Mouse (Mus musculus): Measurements from ENCODE around the gene Ltb. TPM values are rescaled to one million over a fixed set of nuclear protein-coding genes. Genes with fewer than 3 reads are reported as not detected.

The Ltb gene
- total RNA-seq, 2 experiments from 2014 or later = 0.41 TPM; not detected in 1

DNA sequence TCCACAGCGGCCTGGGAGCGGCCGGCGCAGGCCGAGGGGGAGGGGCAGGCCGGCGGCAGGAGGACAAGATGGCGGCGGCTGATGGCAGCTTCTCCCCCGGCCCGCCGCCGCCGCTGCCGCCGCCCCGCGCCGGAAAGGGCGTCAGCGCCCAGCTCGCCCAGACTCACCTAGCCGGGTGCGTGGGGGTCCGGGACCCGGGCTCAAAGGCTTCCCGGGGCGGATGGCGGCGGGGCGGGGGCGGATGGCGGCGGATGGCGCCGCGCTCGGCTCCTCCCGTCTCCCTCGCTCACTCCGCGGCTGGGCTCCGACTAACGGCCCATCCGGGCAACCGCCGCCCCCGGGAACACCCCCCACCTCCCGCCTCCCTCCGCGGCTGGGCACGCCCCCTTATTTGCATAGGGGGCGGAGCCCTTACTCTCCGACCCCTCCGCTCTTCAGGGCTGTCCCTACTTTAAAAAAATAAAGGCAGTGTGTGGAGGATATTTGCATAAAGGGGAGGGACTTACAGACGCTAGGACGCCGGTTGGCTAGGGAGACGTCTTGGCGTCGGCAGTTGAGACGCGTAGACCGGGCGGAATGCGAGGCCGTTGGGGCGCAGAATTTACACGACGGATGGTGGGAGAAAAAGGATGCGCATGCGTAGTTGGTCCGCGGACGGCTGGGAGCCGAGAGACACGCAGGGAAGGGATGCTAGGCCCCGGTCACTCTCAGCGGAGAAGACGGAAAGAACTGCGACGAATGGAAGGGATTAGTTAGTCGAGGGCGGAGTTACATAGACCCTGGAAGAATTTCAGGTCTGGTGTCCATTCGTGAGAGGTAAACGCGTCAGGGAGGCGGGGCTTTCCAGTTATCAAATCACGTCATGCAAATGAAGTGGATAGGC is 29.4 kb upstream of the Ltb start, which contains the start of gene Prrc2a:
Prrc2a (minus strand) TSS at position 330 of the 883 bp plus-strand sequence.
- peak; percentile 86 for ATAC-seq (replicated peaks; ENCODE audit: poor library complexity, severe bottlenecking)

DNA sequence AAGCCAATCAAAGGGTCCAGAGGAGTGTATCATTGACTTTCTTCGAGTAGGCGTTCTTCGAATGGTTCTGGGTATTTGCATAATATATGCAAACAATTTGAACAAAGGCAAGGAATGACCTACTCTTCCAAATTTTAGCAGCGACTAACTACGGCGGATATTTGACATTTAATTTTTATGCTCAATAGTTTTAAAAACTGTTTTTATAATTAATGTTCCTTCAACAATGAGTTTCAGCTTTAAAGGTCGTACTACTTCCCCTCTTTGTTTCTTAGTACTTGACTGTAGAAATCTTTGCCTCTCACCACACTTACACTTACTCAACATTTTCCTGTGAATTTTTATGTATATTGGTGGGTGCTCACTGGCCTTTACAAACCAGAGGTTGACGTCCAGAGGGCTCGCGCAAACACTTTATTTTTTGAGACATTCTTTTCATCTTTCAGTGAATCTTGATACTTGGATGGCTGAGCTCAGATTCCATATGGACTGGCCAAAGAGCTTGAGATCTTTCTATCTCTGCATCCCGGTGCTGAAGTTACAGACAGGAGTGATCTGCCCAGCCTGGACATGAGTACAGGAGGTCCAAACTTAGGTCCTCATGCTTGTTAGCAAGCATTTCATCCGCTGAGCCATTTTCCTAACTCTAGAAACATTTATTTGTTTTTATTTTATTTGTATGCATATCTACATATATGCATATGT is 28.6 kb upstream of the Ltb start:
- no peak for ATAC-seq (replicated peaks; ENCODE audit: poor library complexity, severe bottlenecking)

DNA sequence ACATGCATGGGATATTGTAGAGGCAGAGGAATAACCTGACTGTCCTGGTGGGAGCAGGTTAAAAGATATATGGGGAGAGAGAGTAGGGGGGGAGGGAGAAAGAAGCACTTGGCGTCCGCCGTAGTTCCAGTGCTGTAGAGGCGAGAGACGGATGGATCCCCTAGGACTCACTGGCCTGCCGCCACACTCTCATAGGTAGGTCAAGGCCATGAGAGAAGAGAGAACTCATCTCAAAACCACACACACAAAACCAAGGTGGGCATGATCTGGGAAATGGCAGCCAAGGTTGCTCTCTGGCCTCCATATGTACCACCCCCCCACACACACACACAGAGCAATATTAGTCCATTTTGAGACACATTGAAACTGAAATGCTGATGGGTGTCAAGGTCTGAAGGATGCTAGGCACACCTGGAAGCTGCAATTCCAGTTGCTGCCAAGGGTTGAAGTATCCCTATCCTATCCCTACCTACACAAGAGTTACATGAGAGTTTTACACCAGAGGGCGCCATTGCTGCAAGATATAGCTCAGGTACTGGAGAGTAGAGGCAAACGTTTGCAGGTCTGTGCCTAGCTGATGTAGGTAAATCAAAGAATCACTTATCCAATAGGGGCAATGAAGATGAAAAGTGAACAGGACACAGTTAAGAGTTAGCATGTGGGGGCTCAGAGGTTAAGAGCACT is 27.7 kb upstream of the Ltb start:
- ATAC-seq (replicated peaks; ENCODE audit: poor library complexity, severe bottlenecking) = no peak

DNA sequence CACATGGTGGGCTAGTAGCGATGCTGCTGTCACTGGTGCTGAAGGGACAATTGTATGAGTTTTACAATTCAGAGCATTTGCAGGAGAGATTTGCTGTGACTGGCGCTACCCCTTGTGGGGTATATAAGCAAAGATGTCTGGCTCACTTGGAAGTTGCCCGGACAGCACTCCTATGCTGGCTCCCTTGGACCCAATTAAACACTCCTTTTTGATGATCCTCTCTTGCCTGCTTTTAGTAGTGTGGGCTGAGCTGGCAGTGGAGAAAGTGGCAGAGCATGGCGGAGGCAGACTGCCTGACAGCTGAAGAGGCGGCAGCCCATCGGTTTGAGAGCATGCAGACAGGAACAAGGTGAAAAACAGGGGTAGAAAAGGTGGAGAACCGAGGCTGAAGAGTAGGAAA is 26.4 kb upstream of the Ltb start:
- ATAC-seq (replicated peaks; ENCODE audit: poor library complexity, severe bottlenecking) = no peak

DNA sequence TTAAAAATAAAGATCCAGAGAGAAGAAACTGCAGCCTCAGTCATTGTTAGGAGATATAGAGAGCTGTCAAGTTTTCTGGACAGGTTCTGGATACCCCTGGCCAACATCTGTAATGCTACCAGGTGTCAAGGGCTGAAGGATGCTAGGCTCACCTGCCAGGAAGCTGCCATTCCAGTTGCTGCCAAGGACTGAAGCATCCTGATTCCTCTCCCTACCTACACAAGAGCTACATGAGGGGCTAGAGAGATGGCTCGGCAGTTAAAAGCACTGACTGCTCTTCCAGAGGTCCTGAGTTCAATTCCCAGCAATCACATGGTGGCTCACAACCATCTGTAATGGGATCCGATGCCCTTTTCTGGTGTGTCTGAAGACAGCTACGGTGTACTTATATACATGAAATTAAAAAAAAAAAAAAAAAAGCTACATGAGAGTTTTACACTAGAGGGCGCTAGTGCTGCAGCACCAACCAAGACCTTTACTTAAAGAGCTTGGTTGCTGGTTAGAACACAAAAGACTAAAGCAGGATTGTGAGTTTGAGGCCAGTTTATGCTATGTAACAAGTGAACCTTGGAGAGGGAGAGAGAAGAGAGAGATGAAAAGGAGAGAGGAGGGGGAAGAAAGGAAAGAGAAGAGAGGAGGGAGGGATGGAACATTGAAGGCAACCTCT is 25.6 kb upstream of the Ltb start:
- no peak for ATAC-seq (replicated peaks; ENCODE audit: poor library complexity, severe bottlenecking)

DNA sequence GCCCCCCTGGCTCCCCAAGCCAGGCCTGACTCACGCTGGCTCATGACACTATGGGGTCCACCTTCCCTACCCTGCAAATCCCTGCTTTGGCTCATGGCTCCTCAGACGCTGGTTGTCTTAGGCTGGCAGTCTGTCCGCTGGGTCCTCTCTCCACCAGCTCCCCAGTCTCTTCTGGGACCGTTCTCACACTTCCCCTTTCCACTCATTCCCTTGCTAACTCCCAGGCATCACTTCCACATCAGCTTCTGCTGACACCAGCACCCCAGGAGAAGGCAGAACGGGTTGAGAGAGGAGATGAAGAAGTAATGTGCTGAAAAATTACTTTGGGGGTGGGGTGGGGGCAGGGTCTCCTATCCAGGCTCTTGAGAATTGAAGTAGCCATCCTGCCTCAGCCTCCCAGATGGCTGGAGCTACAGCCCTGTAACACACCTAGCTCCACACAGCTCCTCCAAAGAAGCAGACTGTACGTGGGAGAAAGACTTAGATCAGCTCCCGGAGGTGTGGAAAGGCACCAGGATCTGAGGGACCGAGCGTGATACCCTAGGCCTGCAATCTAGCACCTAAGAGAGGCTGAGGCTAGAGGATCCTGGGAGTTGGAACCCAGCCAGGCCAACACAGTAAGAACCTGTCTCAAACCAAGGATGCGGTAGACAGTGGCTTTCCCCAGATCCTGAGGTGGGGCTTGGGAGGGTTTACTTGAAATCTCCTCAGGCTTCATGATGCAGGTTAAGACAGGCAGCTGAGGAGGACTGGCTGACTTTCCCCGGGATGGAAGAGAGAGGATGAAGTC is 21.6 kb upstream of the Ltb start:
- peak; percentile 85 for ATAC-seq (replicated peaks; ENCODE audit: poor library complexity, severe bottlenecking)

DNA sequence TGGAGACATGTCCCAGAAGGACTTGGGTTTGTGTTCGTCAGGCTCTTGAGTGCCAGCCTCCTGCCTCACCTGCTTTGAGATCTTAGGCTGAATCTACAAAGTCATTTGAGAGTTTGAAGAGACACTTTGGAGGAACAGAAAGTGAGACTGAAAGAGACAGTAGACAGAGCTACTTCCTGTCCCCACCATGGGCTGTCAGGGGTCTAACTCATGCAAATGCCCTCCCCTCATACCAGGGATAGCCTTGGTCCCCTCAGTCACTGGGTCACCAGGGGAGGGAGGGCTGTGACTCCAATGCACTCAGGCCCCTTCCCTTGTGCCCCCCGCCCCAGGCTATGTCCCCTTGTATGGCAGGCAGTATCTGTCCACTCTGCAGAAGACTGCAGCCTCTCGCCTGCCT is 20.9 kb upstream of the Ltb start:
- peak; percentile 63 for ATAC-seq (replicated peaks; ENCODE audit: poor library complexity, severe bottlenecking)

DNA sequence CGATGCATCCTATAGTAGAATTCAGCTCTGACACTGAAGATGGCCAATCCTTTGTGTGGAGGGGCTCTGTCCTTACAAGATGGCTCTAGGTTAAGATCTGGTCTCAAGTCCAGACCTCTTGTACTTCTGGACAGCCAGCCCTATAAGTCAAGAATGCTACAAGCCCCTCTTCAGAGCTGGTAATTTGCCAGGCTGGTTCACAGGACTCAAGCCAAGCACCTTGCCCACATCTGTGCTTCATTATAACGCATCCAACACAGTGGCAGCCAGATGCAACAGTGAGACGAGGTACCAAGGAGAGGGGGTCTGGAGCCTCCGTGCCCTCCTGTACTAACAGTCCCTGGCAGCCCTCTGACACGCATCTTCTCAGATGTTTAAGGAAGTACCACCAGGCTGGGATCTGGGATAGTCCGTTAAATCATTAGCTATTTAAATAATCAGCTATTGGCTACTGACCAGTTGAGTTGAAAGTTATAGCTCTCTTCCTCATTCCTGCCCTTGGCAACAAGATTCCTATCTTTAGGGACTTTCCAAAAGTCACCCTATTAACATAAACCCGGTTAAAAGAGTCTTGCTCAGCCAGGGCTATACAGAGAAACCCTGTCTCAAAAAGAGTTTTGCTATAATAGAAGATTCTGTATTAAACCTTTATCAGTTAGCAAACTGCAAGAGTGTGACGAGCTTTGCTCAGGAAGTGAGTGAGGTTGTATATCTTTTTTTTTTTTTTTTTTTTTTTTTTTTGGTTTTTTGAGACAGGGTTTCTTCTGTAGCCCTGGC is 19.9 kb upstream of the Ltb start:
- no peak for ATAC-seq (replicated peaks; ENCODE audit: poor library complexity, severe bottlenecking)

DNA sequence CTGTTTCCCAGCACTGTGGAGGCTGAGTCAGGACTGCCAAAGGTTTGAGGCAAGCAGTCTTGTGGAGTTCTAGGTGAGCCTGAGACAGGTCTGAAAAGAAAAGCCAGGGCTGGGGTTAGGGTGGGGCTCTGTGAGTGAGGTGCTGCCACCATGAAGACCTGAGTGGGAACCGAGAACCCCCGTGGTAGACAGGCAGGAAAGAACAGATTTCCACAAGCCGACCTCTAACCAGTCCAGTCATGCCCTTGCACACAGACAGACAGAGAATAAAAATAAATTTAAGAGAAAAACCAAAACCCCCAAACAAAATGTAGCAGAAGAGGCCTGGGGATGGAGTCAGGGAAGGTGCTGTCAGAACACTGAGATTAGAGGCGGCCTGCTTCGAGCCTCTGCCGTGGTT is 18.9 kb upstream of the Ltb start:
- no peak for ATAC-seq (replicated peaks; ENCODE audit: poor library complexity, severe bottlenecking)

DNA sequence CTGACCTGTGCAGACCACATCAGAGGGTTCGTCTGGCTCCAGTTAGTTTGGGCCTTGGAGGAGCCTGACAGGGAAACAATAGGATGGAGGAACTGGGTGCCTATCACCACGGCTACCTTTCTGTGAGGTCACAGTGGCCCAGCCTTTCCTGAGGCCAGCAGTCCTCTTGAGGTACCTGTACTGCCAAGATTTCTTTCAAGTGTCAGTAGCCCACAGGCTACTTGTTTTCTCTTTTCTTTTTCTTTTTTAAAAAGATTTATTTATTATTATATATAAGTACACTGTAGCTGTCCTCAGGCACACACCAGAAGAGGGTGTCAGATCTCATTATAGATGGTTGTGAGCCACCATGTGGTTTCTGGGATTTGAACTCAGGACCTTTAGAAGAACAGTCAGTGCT is 18.3 kb upstream of the Ltb start, which contains the start of gene Aif1:
Aif1 (minus strand) TSS at position 101 of the 400 bp plus-strand sequence.
- no peak for ATAC-seq (replicated peaks; ENCODE audit: poor library complexity, severe bottlenecking)

DNA sequence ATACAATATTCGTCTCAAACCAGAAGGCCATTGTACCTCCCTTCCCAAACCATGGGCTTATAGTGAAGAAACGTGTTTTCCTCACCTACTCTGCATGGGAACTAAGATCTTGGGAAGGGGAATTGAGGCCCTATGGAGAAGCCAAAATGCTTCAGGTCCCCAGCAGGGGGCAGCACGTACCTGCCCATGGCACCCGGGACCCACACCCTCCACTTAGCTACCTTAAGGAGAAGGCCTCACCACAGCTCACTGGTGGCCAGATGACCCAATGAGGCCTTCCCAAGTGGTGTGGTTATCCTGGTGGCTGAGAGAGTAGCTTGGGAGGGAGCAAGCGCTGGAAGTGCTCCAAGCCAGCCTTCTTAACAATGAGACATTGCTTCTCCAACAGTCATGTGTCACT is 15.7 kb upstream of the Ltb start:
- peak; percentile 92 for ATAC-seq (replicated peaks; ENCODE audit: poor library complexity, severe bottlenecking)

DNA sequence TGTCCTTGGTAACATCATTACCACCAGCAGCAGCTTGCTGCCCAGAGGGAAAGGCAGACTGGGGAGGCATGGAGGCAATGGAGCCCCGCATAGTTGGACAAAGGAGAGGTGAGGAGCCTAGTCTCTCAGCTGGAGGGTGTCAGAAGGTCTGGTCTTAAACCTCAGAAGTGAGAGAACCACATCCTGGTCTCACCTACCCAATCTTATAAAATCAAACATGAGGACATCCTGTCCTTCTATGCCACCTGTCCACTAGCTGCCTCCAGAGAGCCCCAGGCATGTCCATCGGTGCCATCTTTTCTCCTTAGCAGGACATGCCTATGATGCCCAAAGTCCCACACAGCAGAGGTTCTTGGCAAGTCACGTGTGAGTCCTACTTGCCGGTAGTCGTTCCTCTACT is 14.1 kb upstream of the Ltb start:
- no peak for ATAC-seq (replicated peaks; ENCODE audit: poor library complexity, severe bottlenecking)

DNA sequence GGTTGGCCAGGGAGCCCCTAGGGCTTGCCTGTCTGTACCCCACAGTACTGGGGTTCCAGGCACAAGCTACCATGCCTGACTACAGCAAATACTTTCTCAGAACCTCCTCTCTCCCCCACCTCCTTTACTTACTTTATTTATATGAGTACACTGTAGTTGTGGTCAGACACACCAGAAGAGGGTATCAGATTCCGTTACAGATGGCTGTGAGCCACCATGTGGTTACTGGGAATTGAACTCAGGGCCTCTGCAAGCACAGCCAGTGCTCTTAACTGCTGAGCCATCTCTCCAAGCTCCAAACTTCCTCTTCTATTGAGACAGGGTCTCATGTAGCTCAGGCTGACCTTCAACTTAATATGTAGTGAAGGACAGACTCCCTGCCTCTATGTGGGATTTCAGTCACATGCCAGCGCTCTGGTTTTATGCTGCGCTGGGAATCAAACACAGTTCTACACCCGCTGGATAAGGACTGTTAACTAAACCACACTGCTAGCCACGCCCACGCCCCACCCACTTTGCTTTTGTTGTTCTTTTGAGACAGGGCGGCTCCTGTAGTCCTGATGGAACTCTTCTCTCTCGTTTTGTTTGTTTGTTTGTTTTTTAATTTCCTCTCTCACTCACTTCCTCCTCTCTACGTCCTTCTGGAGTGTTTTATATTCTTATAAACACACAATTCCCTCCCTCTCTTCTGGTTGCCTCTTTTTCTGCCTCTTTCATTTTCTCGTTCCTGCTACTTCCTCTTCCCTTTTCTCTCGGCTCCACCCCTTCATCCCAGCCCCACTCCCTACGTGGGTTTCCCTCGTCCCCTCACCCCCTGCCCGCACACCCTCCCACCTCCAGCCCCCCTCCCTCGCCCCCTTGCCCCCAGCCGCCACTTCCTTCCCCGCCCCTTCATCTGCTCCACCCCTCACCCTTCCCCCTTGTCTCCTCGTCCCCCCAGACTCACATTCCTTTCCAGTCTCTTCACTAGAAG is 8.3 kb upstream of the Ltb start:
- ATAC-seq (replicated peaks; ENCODE audit: poor library complexity, severe bottlenecking) = peak; percentile 48

DNA sequence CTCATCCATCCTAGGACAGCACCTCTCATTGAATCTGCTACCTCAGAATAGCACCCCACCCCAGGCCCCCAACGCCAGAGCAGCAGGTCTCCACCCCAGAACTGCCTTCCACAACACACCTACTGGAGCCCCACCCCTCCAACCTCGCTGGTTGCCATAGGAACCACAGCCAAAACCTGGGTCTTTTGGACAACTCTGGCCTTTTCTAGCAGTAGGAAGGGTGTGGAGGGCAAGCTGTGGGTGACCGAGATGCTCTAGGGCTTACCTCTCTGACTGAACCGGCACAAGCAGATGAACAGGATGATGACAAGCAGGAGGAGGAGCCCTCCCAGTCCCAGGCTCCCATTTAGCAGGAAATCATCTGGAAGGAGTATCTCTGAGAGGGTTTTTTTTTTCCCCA is 7.6 kb upstream of the Ltb start:
- ATAC-seq (replicated peaks; ENCODE audit: poor library complexity, severe bottlenecking) = peak; percentile 16; the same call in 1 of the 2 replicates

DNA sequence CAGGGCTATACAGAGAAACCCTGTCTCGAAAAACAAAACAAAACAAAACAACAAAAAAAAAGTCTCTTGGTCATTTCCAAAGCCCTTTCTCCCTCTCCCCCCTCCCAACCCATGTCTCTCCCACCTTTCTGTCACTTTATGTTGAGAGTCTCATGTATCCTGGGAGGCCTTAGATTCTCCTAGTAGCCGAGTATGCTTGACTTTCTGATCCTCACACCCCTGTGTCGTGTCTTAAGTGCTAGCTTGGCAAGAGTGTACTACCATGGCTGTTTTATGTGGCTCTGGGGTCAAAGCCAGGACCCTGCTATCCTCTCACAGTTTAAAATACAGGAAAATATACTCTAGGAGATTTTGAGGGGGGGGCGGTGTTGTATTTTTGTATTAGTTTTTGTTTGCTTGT is 6.9 kb upstream of the Ltb start:
- no peak for ATAC-seq (replicated peaks; ENCODE audit: poor library complexity, severe bottlenecking)

DNA sequence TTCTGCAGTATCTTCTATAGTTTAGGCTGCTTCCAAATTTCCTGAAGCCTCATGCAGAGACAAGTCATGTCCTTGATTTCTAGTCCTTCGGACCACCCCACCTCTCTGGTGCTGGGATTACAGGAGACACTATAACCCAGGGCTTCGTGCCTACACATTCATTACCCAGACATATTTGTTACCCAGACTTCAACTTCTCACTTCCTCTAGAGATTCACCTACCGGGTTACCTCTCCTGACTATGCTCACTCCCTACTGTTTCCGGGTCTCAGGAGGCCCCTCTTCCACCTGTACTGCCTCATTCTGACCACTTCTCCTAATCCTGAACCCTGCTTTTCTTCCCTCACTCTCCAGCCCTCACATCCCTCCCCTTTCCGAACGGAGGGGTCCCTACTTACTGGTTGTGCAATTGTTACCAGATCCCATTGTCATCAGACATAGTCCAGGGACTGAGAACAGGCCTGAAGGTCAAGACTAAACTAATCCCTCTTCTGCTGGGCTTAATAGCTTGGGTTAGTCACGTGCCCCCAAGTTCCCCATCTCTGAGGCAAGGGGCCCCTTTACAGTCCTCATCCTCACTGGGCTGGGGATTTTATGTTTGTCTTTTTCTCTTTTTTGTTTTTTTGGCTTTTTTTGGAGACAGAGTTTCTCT is 6.2 kb upstream of the Ltb start, which contains the start of gene Lst1:
Lst1 (minus strand) TSS at position 481 of the 652 bp plus-strand sequence.
- peak; percentile 47 for ATAC-seq (replicated peaks; ENCODE audit: poor library complexity, severe bottlenecking)

DNA sequence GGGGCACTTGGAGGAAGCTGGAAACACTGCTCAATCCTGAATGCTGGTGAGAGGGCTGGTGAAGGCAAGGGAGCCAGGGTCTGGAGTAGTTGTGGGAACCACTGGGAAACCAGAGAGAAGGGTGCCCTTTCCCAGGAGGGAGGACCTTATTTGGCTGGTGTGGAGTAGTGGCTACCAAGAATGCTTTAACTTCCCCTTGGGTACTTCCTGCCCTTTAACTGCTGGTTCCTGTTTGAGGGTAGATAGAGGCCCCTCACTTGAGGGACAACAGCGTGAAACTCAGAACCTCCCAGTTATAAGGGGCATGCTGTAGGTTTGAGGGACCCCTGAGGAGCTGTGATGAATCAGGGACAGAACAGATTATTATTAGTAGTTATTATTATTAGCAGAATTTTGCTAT is 5.1 kb upstream of the Ltb start:
- ATAC-seq (replicated peaks; ENCODE audit: poor library complexity, severe bottlenecking) = peak; percentile 35

All from granulocyte monocyte progenitor cell, adult 5-6 weeks (primary cell).